Mouse (Mus musculus): ENCODE measurements around the gene Ccser2.

- TF ChIP-seq CTCF (IDR thresholded peaks at IDR 0.05; ENCODE audit: low read depth, low read length) (no peak), POLR2A (IDR thresholded peaks at IDR 0.05; ENCODE audit: insufficient read depth, low read length) (no peak), EP300 (IDR thresholded peaks at IDR 0.05; ENCODE audit: insufficient read depth, low read depth, low read length) (no peak)
Observed at GRCm38 (mm10) chr14:36858932-36859331, 109.6 kb downstream of the Ccser2 start.

Data from ES-Bruce4 (cell line).